Mouse (Mus musculus) erythroblast, embryonic 14.5 days (primary cell): ENCODE data around the gene Ccdc122.

Source experiments
- GATA1 ChIP-seq: IDR thresholded peaks from 2 replicates; pipeline ENCODE4 v1.6.1; 2012; ENCODE audit warnings: low read length, inconsistent platforms, mixed read lengths
- TAL1 ChIP-seq: IDR thresholded peaks from 3 replicates; pipeline ENCODE4 v1.6.1; 2012; ENCODE audit warnings: low read length, inconsistent platforms, mixed read lengths

DNA sequence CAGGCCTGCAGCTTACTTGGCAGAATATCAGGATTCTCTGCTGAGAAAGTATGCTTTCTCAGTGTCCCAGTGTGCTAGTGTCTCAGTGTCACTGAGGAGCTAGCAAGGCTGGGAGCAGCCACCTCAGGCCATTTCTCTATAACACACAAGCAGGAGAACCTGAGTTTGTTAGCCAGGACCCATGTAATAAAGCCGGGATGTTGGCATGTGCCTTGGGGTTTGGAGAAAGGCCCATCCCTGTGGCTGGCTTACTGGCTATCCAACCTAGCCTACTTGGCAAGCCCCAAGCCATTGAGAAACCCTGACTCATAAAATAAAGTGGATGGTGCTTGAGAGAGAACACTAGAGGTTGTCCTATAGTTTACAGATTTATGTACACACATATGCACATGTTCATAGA, 32.8 kb downstream of the Ccdc122 start:
- TF ChIP-seq GATA1 = no peak
- no peak for TF ChIP-seq TAL1
